Mouse (Mus musculus) myocyte (in vitro differentiated cells): Measurements from ENCODE around the gene Chst5.

Experiments used
- E2F4 ChIP-seq: IDR thresholded peaks from one replicate; pipeline ENCODE4 v1.6.1; 2011; ENCODE audit warnings: mild to moderate bottlenecking, control low read depth, moderate library complexity; ENCODE audit not compliant: insufficient read depth
- POLR2A ChIP-seq: IDR thresholded peaks from one replicate; pipeline ENCODE4 v1.6.1; 2011; ENCODE audit warnings: low read depth, mild to moderate bottlenecking, control low read depth, moderate library complexity; ENCODE audit not compliant: insufficient read length

- TF ChIP-seq POLR2A (no peak), E2F4 (no peak)
Observed at GRCm38 (mm10) chr8:111947954-111948353, 37.7 kb upstream of the Chst5 start.
